ENCODE assay signal across 28 mouse cellular contexts in the genomic region with DNA sequence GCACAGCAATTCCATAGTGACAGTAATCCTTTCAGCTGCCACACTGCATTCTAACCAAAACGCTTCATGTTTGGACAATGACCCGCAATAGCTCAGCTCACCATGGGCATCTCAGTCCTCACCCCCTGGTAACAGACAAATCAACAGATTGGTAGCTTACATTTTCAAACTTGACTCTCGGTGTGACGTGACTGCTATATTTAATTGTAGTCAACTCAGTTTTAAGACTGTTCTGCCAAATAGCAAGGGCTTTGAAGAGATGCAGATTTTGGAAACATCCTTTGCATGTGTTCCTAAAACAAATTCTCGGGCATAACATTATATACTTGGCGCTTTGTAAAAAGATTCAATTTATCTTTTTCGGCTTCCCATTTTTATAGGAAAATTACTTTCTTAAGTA.
"Had no signal": no experiment of that assay in that cellular context is flagged by ENCODE, and none has a peak within 500 bp of the region (broad histone marks: within the 10 kb centered on the region; RNA-seq: fewer than 3 reads in every experiment).

No protein-coding gene starts in this region.

- DNase-seq: cerebellum, adult 2 months; cerebellum, adult 8-10 months; cerebellum, adult 9-10 months; cerebellum, adult 9-11 months; cerebellum, postnatal 10 days; cerebellum, postnatal 14 days; cerebellum, postnatal 25 days; cerebellum, postnatal 36 days; embryo, embryonic 11 days; gastrocnemius, adult 2 months; gastrocnemius, postnatal 10 days; gastrocnemius, postnatal 14 days; gastrocnemius, postnatal 25 days; gastrocnemius, postnatal 36 days; heart, adult 11 months; heart, adult 18-20 months; heart, adult 2 months had no signal

- H3K4me3 ChIP-seq: embryonic facial prominence, embryonic 10.5 days; embryonic facial prominence, embryonic 12.5 days; embryonic facial prominence, embryonic 13.5 days; embryonic facial prominence, embryonic 15.5 days; erythroblast, embryonic 14.5 days; forebrain, embryonic 10.5 days; forebrain, embryonic 12.5 days; forebrain, embryonic 13.5 days; gastrocnemius, adult 2 months; heart, adult 2 months; heart, embryonic 10.5 days had no signal

- H3K9me3 ChIP-seq: embryonic facial prominence, embryonic 10.5 days; embryonic facial prominence, embryonic 12.5 days; embryonic facial prominence, embryonic 13.5 days; embryonic facial prominence, embryonic 15.5 days; forebrain, embryonic 10.5 days; forebrain, embryonic 12.5 days; forebrain, embryonic 13.5 days; heart, embryonic 10.5 days had no signal

- H3K9ac ChIP-seq: embryonic facial prominence, embryonic 12.5 days; embryonic facial prominence, embryonic 13.5 days; embryonic facial prominence, embryonic 15.5 days; forebrain, embryonic 12.5 days; forebrain, embryonic 13.5 days had no signal

- H3K36me3 ChIP-seq: embryonic facial prominence, embryonic 10.5 days; embryonic facial prominence, embryonic 12.5 days; embryonic facial prominence, embryonic 13.5 days; embryonic facial prominence, embryonic 15.5 days; forebrain, embryonic 10.5 days; forebrain, embryonic 12.5 days; heart, embryonic 10.5 days had no signal

- H3K4me1 ChIP-seq: embryonic facial prominence, embryonic 10.5 days; embryonic facial prominence, embryonic 12.5 days; embryonic facial prominence, embryonic 13.5 days; embryonic facial prominence, embryonic 15.5 days; forebrain, embryonic 10.5 days; forebrain, embryonic 12.5 days; forebrain, embryonic 13.5 days; heart, embryonic 10.5 days had no signal

- ATAC-seq: forebrain, embryonic 13.5 days; forebrain, embryonic 14.5 days; forebrain, embryonic 16.5 days had no signal

- H3K4me2 ChIP-seq: embryonic facial prominence, embryonic 12.5 days; embryonic facial prominence, embryonic 13.5 days; embryonic facial prominence, embryonic 15.5 days; forebrain, embryonic 12.5 days; forebrain, embryonic 13.5 days had no signal

- H3K27ac ChIP-seq: embryonic facial prominence, embryonic 10.5 days; embryonic facial prominence, embryonic 12.5 days; embryonic facial prominence, embryonic 13.5 days; embryonic facial prominence, embryonic 15.5 days; forebrain, embryonic 10.5 days; forebrain, embryonic 12.5 days; forebrain, embryonic 13.5 days; gastrocnemius, adult 2 months; heart, adult 2 months; heart, embryonic 10.5 days had no signal

- H3K27me3 ChIP-seq: embryonic facial prominence, embryonic 12.5 days; embryonic facial prominence, embryonic 13.5 days; embryonic facial prominence, embryonic 15.5 days; forebrain, embryonic 12.5 days; forebrain, embryonic 13.5 days had no signal
